Mouse (Mus musculus): ENCODE measurements around the gene Ephb1. TPM values are rescaled to one million over a fixed set of nuclear protein-coding genes. Genes with fewer than 3 reads are reported as not detected.

The Ephb1 gene
- total RNA-seq, 2 experiments from 2014 or later, result 1.8 to 2.1 TPM

GRCm38 (mm10) chr9:102075539-102075938, 279.0 kb downstream of the Ephb1 start:
- no peak for DNase-seq (ENCODE audit: low spot score in 2 of 2)

- DNase-seq (ENCODE audit: low spot score in 2 of 2), result no peak
Measured at GRCm38 (mm10) chr9:102073404-102073803, 281.1 kb downstream of the Ephb1 start.

- DNase-seq (ENCODE audit: low spot score in 2 of 2), result no peak
Measured at GRCm38 (mm10) chr9:102069151-102069882, 285.2 kb downstream of the Ephb1 start.

GRCm38 (mm10) chr9:102066601-102067000, 287.9 kb downstream of the Ephb1 start:
- no peak for DNase-seq (ENCODE audit: low spot score in 2 of 2)

- DNase-seq (ENCODE audit: low spot score in 2 of 2), result no peak
Measured at GRCm38 (mm10) chr9:102045886-102046285, 308.6 kb downstream of the Ephb1 start.

- DNase-seq (ENCODE audit: low spot score in 2 of 2), result no peak
Measured at GRCm38 (mm10) chr9:102045111-102045861, 309.2 kb downstream of the Ephb1 start.

GRCm38 (mm10) chr9:102039011-102039733, 315.3 kb downstream of the Ephb1 start:
- no peak for DNase-seq (ENCODE audit: low spot score in 2 of 2)

- no peak for DNase-seq (ENCODE audit: low spot score in 2 of 2)
Measured at GRCm38 (mm10) chr9:102036132-102036531, 318.4 kb downstream of the Ephb1 start.

- DNase-seq (ENCODE audit: low spot score in 2 of 2), result no peak
Measured at GRCm38 (mm10) chr9:102033231-102033630, 321.3 kb downstream of the Ephb1 start.

- DNase-seq (ENCODE audit: low spot score in 2 of 2), result no peak
Measured at GRCm38 (mm10) chr9:102032376-102032775, 322.1 kb downstream of the Ephb1 start.

GRCm38 (mm10) chr9:102029661-102030060, 324.8 kb downstream of the Ephb1 start:
- no peak for DNase-seq (ENCODE audit: low spot score in 2 of 2)

- DNase-seq (ENCODE audit: low spot score in 2 of 2), result no peak
Measured at GRCm38 (mm10) chr9:102026136-102026535, 328.4 kb downstream of the Ephb1 start.

GRCm38 (mm10) chr9:102025141-102025540, 329.4 kb downstream of the Ephb1 start:
- no peak for DNase-seq (ENCODE audit: low spot score in 2 of 2)

- no peak for DNase-seq (ENCODE audit: low spot score in 2 of 2)
Measured at GRCm38 (mm10) chr9:102015516-102015915, 339.0 kb downstream of the Ephb1 start.

GRCm38 (mm10) chr9:102007706-102008105, 346.8 kb downstream of the Ephb1 start:
- no peak for DNase-seq (ENCODE audit: low spot score in 2 of 2)

GRCm38 (mm10) chr9:102006539-102006938, 348.0 kb downstream of the Ephb1 start:
- peak; percentile 19 to 22 for DNase-seq (ENCODE audit: low spot score in 2 of 2)

- no peak for DNase-seq (ENCODE audit: low spot score in 2 of 2)
Measured at GRCm38 (mm10) chr9:102002920-102003319, 351.6 kb downstream of the Ephb1 start.

- DNase-seq (ENCODE audit: low spot score in 2 of 2), result no peak
Measured at GRCm38 (mm10) chr9:102002186-102002585, 352.3 kb downstream of the Ephb1 start.

- no peak for DNase-seq (ENCODE audit: low spot score in 2 of 2)
Measured at GRCm38 (mm10) chr9:102001633-102002165, 352.8 kb downstream of the Ephb1 start.

- DNase-seq (ENCODE audit: low spot score in 2 of 2), result no peak
Measured at GRCm38 (mm10) chr9:101999690-102000089, 354.8 kb downstream of the Ephb1 start.

GRCm38 (mm10) chr9:101996771-101997500, 357.6 kb downstream of the Ephb1 start:
- no peak for DNase-seq (ENCODE audit: low spot score in 2 of 2)
